Mouse (Mus musculus) c-Kit-positive CD71-negative TER-119-negative erythroid progenitor cells, embryonic 14.5 days (primary cell): ENCODE measurements at regions not wholly inside any gene's neighbourhood (a gene's known extent, or its start where the extent isn't known, plus 50 kb on each side); places are given as distances from the start of the nearest gene placed in this dataset.

ENCODE experiments used
- DNase-seq: peaks from one replicate; pipeline ENCODE4 v3.0.0-alpha.2; 2013; ENCODE audit warnings: low read depth

- no peak for DNase-seq
Observed at GRCm38 (mm10) chr13:101935843-101936242, 167.8 kb upstream of the Pik3r1 start.

- no peak for DNase-seq
Observed at GRCm38 (mm10) chr13:101954521-101954920, 186.5 kb upstream of the Pik3r1 start.

- DNase-seq: no peak
Observed at GRCm38 (mm10) chr13:101955806-101956418, 187.9 kb upstream of the Pik3r1 start.

GRCm38 (mm10) chr13:101957782-101958181 is 189.8 kb upstream of the Pik3r1 start:
- no peak for DNase-seq

- DNase-seq: no peak
Observed at GRCm38 (mm10) chr13:101965537-101965936, 197.5 kb upstream of the Pik3r1 start.

- no peak for DNase-seq
Observed at GRCm38 (mm10) chr13:101966799-101967397, 198.9 kb upstream of the Pik3r1 start.

- no peak for DNase-seq
Observed at GRCm38 (mm10) chr13:101967466-101967865, 199.4 kb upstream of the Pik3r1 start.

GRCm38 (mm10) chr13:101976766-101977165 is 208.7 kb upstream of the Pik3r1 start:
- DNase-seq: no peak

GRCm38 (mm10) chr13:101980171-101980835 is 212.3 kb upstream of the Pik3r1 start:
- DNase-seq: no peak

- DNase-seq: no peak
Observed at GRCm38 (mm10) chr13:101988637-101989413, 220.8 kb upstream of the Pik3r1 start.

GRCm38 (mm10) chr13:101991729-101992128 is 223.7 kb upstream of the Pik3r1 start:
- DNase-seq: no peak

GRCm38 (mm10) chr13:101994779-101995178 is 226.8 kb upstream of the Pik3r1 start:
- no peak for DNase-seq

GRCm38 (mm10) chr13:101995529-101995928 is 227.5 kb upstream of the Pik3r1 start:
- no peak for DNase-seq

- no peak for DNase-seq
Observed at GRCm38 (mm10) chr13:101996144-101996543, 228.1 kb upstream of the Pik3r1 start.

GRCm38 (mm10) chr13:101997415-101997814 is 229.4 kb upstream of the Pik3r1 start:
- DNase-seq: no peak

GRCm38 (mm10) chr13:102006565-102006964 is 238.5 kb upstream of the Pik3r1 start:
- DNase-seq: no peak

- DNase-seq: no peak
Observed at GRCm38 (mm10) chr13:102011965-102012364, 243.9 kb upstream of the Pik3r1 start.

- no peak for DNase-seq
Observed at GRCm38 (mm10) chr13:102014514-102014913, 246.5 kb upstream of the Pik3r1 start.

- no peak for DNase-seq
Observed at GRCm38 (mm10) chr13:102014958-102015357, 246.9 kb upstream of the Pik3r1 start.

GRCm38 (mm10) chr13:102016518-102016917 is 248.5 kb upstream of the Pik3r1 start:
- DNase-seq: no peak

- no peak for DNase-seq
Observed at GRCm38 (mm10) chr13:102022273-102022672, 254.3 kb upstream of the Pik3r1 start.

GRCm38 (mm10) chr13:102022757-102023156 is 254.7 kb upstream of the Pik3r1 start:
- DNase-seq: no peak

- no peak for DNase-seq
Observed at GRCm38 (mm10) chr13:102023624-102024023, 255.6 kb upstream of the Pik3r1 start.
